Mouse (Mus musculus) G1E (cell line): ENCODE measurements around the gene Ctsj.

ENCODE experiments used
- CTCF ChIP-seq: IDR thresholded peaks from 2 replicates; pipeline ENCODE4 v1.5.1; 2012; ENCODE audit warnings: low read depth, low read length, inconsistent platforms, mixed read lengths
- GATA1 ChIP-seq: IDR thresholded peaks from 2 replicates; pipeline ENCODE4 v1.6.1; 2012; ENCODE audit warnings: borderline replicate concordance, low read length, inconsistent platforms, mixed read lengths

- no peak for TF ChIP-seq CTCF
- TF ChIP-seq GATA1 = no peak
These were observed 44.1 kb downstream of the Ctsj start for GRCm38 (mm10) chr13:60961706-60962105.
